Mouse (Mus musculus) liver, embryonic 13.5 days (tissue): ENCODE data around the gene Cish. TPM values are rescaled to one million over a fixed set of nuclear protein-coding genes. Genes with fewer than 3 reads are reported as not detected.

Experiments used
- ATAC-seq: fragments of 200-750 bp; cut with Nextera tagmentation; 2 replicates; pipeline ENCODE4 v1.8.0; 2017; ENCODE audit warnings: low read depth, mild to moderate bottlenecking, moderate number of reproducible peaks, moderate library complexity
- DNase-seq: peaks from one replicate; pipeline ENCODE4 v3.0.0; 2022
- H3K27ac ChIP-seq: fragments of 300-500 bp; sonication (generic); 2 replicates; pipeline ENCODE4 v1.5.1; 2015; ENCODE audit warnings: moderate library complexity, mild to moderate bottlenecking, inconsistent platforms
- H3K27me3 ChIP-seq: fragments of 300-500 bp; sonication (generic); 2 replicates; pipeline ENCODE4 v1.6.1; 2015; ENCODE audit warnings: mild to moderate bottlenecking, inconsistent platforms
- H3K36me3 ChIP-seq: fragments of 300-500 bp; sonication (generic); 2 replicates; pipeline ENCODE4 v1.6.1; 2015; ENCODE audit warnings: mild to moderate bottlenecking, inconsistent platforms
- H3K4me1 ChIP-seq: fragments of 300-500 bp; sonication (generic); replicated peaks from 2 replicates; pipeline ENCODE4 v1.6.1; 2015; ENCODE audit warnings: inconsistent platforms
- H3K4me2 ChIP-seq: fragments of 300-500 bp; sonication (generic); 2 replicates; pipeline ENCODE4 v1.6.1; 2015; ENCODE audit warnings: inconsistent platforms, mild to moderate bottlenecking, moderate library complexity
- H3K4me3 ChIP-seq: fragments of 300-500 bp; sonication (generic); replicated peaks from 2 replicates; pipeline ENCODE4 v1.5.1; 2015; ENCODE audit warnings: mild to moderate bottlenecking, inconsistent platforms
- H3K9ac ChIP-seq: fragments of 300-500 bp; sonication (generic); 2 replicates; pipeline ENCODE4 v1.6.1; 2015; ENCODE audit warnings: mild to moderate bottlenecking, inconsistent platforms
- H3K9me3 ChIP-seq: fragments of 300-500 bp; sonication (generic); replicated peaks from 2 replicates; pipeline ENCODE4 v1.6.1; 2016; ENCODE audit warnings: inconsistent platforms
- WGBS: fragments of 180-500 bp; shearing (Covaris S2); methylation state at CpG from one replicate; pipeline ENCODE4 v1.1.7; 2015; ENCODE audit not compliant: insufficient replicate concordance; 5-methylcytosine and 5-hydroxymethylcytosine counted together
- polyA plus RNA-seq: library from polyadenylated mRNA; unstranded; fragments of >200 nt; fragmentation: Nextera tagmentation; extraction: Ambion mirVana; gene quantifications from 2 replicates; pipeline ENCODE4 v1.2.1, GENCODE M21; 2015

Gene Cish
- polyA plus RNA-seq, 1 experiment from 2014 or later = 10.7 TPM

GRCm38 (mm10) chr9:107340267-107340859 lies 44.5 kb downstream of the Cish start, which contains the start of gene 6430571L13Rik:
TSS of gene 6430571L13Rik (plus strand) at chr9:107340602.
- H3K4me1 ChIP-seq = peaks cover 28% of the 10 kb centered on the region
- H3K4me3 ChIP-seq = peak within 1 kb of the TSS; percentile 63
- ATAC-seq (peak; percentile 85), DNase-seq (peak; percentile 68)
- peak within 1 kb of the TSS; percentile 84 for H3K4me2 ChIP-seq
- peak within 1 kb of the TSS; percentile 67 for H3K9ac ChIP-seq
- under 1% methylated on average over 34 of the region's 34 CpGs for WGBS
- peaks cover 40% of the 10 kb centered on the region for H3K27me3 ChIP-seq
- H3K9me3 ChIP-seq = no peaks in the 10 kb centered on the region
- no peak within 1 kb of the TSS for H3K27ac ChIP-seq
- H3K36me3 ChIP-seq = no peaks in the 10 kb centered on the region

GRCm38 (mm10) chr9:107340911-107341645 lies 45.3 kb downstream of the Cish start:
- Histone ChIP-seq H3K4me3 (peak overlapping the region; percentile 63), H3K9ac (peak overlapping the region; percentile 67), H3K36me3 (no peaks in the 10 kb centered on the region), H3K4me1 (peaks cover 28% of the 10 kb centered on the region), H3K4me2 (peak overlapping the region; percentile 84), H3K27ac (no peak overlapping the region), H3K27me3 (peaks cover 40% of the 10 kb centered on the region), H3K9me3 (no peaks in the 10 kb centered on the region)
- no peak for ATAC-seq
- WGBS = 43% methylated on average over 12 of the region's 12 CpGs
- DNase-seq = no peak

GRCm38 (mm10) chr9:107342201-107342709 lies 46.4 kb downstream of the Cish start:
- no peak for ATAC-seq
- Histone ChIP-seq H3K27me3 (peaks cover 40% of the 10 kb centered on the region), H3K9me3 (no peaks in the 10 kb centered on the region), H3K36me3 (no peaks in the 10 kb centered on the region), H3K4me3 (no peak overlapping the region), H3K4me2 (no peak overlapping the region), H3K27ac (no peak overlapping the region), H3K9ac (no peak overlapping the region), H3K4me1 (peaks cover 25% of the 10 kb centered on the region)
- 68% methylated on average over 11 of the region's 11 CpGs for WGBS
- no peak for DNase-seq

- Histone ChIP-seq H3K9me3 (no peaks in the 10 kb centered on the region), H3K27me3 (peaks cover 40% of the 10 kb centered on the region), H3K27ac (no peak overlapping the region), H3K4me1 (peaks cover 16% of the 10 kb centered on the region), H3K9ac (no peak overlapping the region), H3K4me3 (no peak overlapping the region), H3K4me2 (no peak overlapping the region), H3K36me3 (no peaks in the 10 kb centered on the region)
- no peak for ATAC-seq
- whole genome bisulfite sequencing = 50% methylated on average over 8 of the region's 8 CpGs
- DNase-seq = no peak
Observed at GRCm38 (mm10) chr9:107343146-107343943, 47.5 kb downstream of the Cish start.

- H3K4me2 ChIP-seq = no peak overlapping the region
- DNase-seq (no peak), ATAC-seq (no peak)
- H3K27me3 ChIP-seq = peaks cover 40% of the 10 kb centered on the region
- H3K27ac ChIP-seq = no peak overlapping the region
- H3K4me3 ChIP-seq = no peak overlapping the region
- H3K9me3 ChIP-seq = no peaks in the 10 kb centered on the region
- WGBS = 50% methylated on average over 6 of the region's 6 CpGs
- H3K9ac ChIP-seq = no peak overlapping the region
- peaks cover 10% of the 10 kb centered on the region for H3K4me1 ChIP-seq
- no peaks in the 10 kb centered on the region for H3K36me3 ChIP-seq
Observed at GRCm38 (mm10) chr9:107344027-107344426, 48.2 kb downstream of the Cish start.

- WGBS = 80% methylated on average over 8 of the region's 8 CpGs
- peaks cover 40% of the 10 kb centered on the region for H3K27me3 ChIP-seq
- DNase-seq (no peak), ATAC-seq (no peak)
- H3K9me3 ChIP-seq = no peaks in the 10 kb centered on the region
- peaks cover under 1% of the 10 kb centered on the region for H3K4me1 ChIP-seq
- H3K4me2 ChIP-seq = no peak overlapping the region
- no peaks in the 10 kb centered on the region for H3K36me3 ChIP-seq
- H3K27ac ChIP-seq = no peak overlapping the region
- H3K4me3 ChIP-seq = no peak overlapping the region
- H3K9ac ChIP-seq = no peak overlapping the region; the same call in 1 of the 2 replicates
Observed at GRCm38 (mm10) chr9:107346081-107346480, 50.3 kb downstream of the Cish start.

GRCm38 (mm10) chr9:107347586-107348183 lies 51.9 kb downstream of the Cish start:
- WGBS = 53% methylated on average over 9 of the region's 9 CpGs
- no peak overlapping the region for H3K27ac ChIP-seq
- H3K4me1 ChIP-seq = no peaks in the 10 kb centered on the region
- no peaks in the 10 kb centered on the region for H3K9me3 ChIP-seq
- no peak overlapping the region for H3K4me3 ChIP-seq
- ATAC-seq = no peak
- H3K4me2 ChIP-seq = no peak overlapping the region
- H3K36me3 ChIP-seq = no peaks in the 10 kb centered on the region
- H3K27me3 ChIP-seq = peaks cover 30% of the 10 kb centered on the region
- DNase-seq = no peak
- H3K9ac ChIP-seq = no peak overlapping the region

GRCm38 (mm10) chr9:107349321-107349720 lies 53.5 kb downstream of the Cish start:
- DNase-seq (no peak), ATAC-seq (no peak)
- Histone ChIP-seq H3K9me3 (no peaks in the 10 kb centered on the region), H3K4me3 (no peak overlapping the region), H3K36me3 (no peaks in the 10 kb centered on the region), H3K4me2 (no peak overlapping the region), H3K4me1 (no peaks in the 10 kb centered on the region), H3K9ac (no peak overlapping the region), H3K27ac (no peak overlapping the region), H3K27me3 (peaks cover 23% of the 10 kb centered on the region; the same call in 1 of the 2 replicates)
- 57% methylated on average over 7 of the region's 7 CpGs for WGBS

Other genes starting within 250 kb of the Cish start
- gene Dock3, start 64.1 kb upstream of the Cish start, polyA plus RNA-seq = 0.09 and 0.19 TPM in 2 replicates
- gene Mapkapk3, start 6.1 kb upstream of the Cish start, polyA plus RNA-seq = 9.1 and 10.2 TPM in 2 replicates
- gene Hemk1, start 42.3 kb downstream of the Cish start, polyA plus RNA-seq = 3.6 and 3.8 TPM in 2 replicates
- 0.03 and 0.09 TPM in 2 replicates for gene 6430571L13Rik, start 44.6 kb downstream of the Cish start, polyA plus RNA-seq
- gene Cacna2d2, start 103.6 kb downstream of the Cish start, polyA plus RNA-seq = 0.05 TPM in 1 of 2 replicates, not detected in the other
- gene Tmem115, start 237.9 kb downstream of the Cish start, polyA plus RNA-seq = 16.5 and 18.3 TPM in 2 replicates
- gene Cyb561d2, start 246.2 kb downstream of the Cish start, polyA plus RNA-seq = 17.4 and 17.7 TPM in 2 replicates
- 14.3 and 16.0 TPM in 2 replicates for gene Nprl2, start 246.2 kb downstream of the Cish start, polyA plus RNA-seq